Mouse (Mus musculus): ENCODE results near the gene Casq2.

DNA sequence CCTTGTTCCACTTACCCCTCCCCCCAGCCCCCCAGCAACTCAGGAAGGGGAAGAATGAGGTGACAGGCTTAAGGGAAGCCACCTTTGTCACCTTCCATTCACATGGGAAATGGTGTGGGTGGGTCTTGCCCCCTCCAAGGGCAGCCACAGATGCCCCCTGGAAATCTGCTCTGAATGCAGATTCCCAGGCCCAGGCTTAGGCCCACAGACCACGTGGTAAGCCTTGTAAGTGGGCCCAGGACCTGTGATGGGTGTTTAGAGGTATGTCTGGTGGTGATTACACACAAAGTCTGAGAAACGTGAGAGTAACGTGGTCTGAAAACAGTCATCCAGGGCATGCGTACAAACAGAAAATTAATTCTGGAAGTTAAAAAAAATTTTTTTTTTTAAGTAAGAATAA lies 78.7 kb downstream of the Casq2 start:
- no peak for TF ChIP-seq POLR2AphosphoS5 (IDR thresholded peaks at IDR 0.05; ENCODE audit: borderline replicate concordance, low read depth, low read length)
- no peak for TF ChIP-seq CTCF (IDR thresholded peaks at IDR 0.05 in 2 of 3, conservative IDR thresholded peaks at IDR 0.05 in 1 of 3; ENCODE audit: control insufficient read depth in 1 of 3, insufficient read depth in 1 of 3, low read depth in 2 of 3, low read length in 3 of 3, poor library complexity in 1 of 3, severe bottlenecking in 1 of 3)
- TF ChIP-seq POLR2A (IDR thresholded peaks at IDR 0.05; ENCODE audit: control insufficient read depth in 1 of 2, insufficient read depth in 1 of 2, low read depth in 1 of 2, low read length in 2 of 2, poor library complexity in 1 of 2): no peak

Data from MEL (cell line).